Mouse (Mus musculus) layer of hippocampus, adult 2 months (tissue): ENCODE measurements around the gene Rprd1b. TPM values are rescaled to one million over a fixed set of nuclear protein-coding genes. Genes with fewer than 3 reads are reported as not detected.

Source experiments
- DNase-seq, 2 experiments: peaks; one replicate each; pipeline ENCODE4 v3.0.0; 2022; ENCODE audit warnings: low spot score in 2 of 2
- H3K27ac ChIP-seq: fragments of 200-600 bp; 2 replicates; pipeline ENCODE4 v1.8.1; 2022
- H3K4me3 ChIP-seq: fragments of 200-600 bp; 2 replicates; pipeline ENCODE4 v1.8.1; 2022; ENCODE audit warnings: mild to moderate bottlenecking
- CTCF ChIP-seq: fragments of 200-600 bp; conservative IDR thresholded peaks from 2 replicates; pipeline ENCODE4 v1.8.1; 2022; ENCODE audit warnings: antibody characterized with exemption, mild to moderate bottlenecking, moderate library complexity
- total RNA-seq, 2 experiments: library from RNA; stranded (reverse); gene quantifications; 2 replicates each; pipeline ENCODE4 v1.2.3; 2021

The Rprd1b gene
- total RNA-seq, 2 experiments from 2014 or later = 48.9 to 57.2 TPM

DNA sequence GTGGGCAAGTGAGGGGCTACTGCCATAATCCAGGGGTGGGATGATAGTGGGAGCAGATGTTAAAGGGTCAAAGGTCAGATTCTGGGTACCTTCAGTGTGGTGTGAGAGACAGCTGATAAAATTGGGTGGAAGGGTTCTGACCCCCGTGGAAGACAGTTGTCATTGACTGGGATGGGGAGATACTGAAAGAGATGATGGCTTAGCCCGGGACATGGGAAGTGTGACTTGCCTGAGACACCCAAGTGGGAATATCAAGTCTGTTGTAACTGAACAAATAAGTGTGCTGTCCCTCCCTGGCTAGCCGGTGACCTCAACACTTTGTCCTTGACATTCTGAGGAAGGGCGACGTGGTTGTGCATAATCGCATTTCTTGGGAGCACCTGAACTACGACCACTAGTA is 141.5 kb downstream of the Rprd1b start:
- DNase-seq = no peak
- no peak overlapping the region for H3K4me3 ChIP-seq
- no peak for TF ChIP-seq CTCF
- H3K27ac ChIP-seq = no peak overlapping the region

DNA sequence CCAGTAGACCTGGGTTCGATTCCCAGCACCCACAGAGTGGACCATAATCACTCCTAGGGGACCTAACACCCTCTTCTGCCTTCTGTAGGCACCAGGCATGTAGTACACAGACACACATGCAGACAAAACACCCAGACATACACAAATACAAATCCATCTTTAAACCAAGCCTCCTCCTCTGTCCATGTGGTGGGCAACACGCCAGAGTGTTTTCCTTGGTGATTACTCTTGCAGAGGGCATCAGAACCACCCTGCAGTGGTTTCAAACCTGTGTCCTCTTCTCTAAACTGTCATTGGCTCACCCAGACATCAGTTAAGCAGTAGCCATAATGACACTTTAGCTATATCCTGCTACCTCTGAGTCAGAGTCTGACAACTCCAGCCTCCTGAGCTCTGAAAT is 142.1 kb downstream of the Rprd1b start:
- DNase-seq = no peak

DNA sequence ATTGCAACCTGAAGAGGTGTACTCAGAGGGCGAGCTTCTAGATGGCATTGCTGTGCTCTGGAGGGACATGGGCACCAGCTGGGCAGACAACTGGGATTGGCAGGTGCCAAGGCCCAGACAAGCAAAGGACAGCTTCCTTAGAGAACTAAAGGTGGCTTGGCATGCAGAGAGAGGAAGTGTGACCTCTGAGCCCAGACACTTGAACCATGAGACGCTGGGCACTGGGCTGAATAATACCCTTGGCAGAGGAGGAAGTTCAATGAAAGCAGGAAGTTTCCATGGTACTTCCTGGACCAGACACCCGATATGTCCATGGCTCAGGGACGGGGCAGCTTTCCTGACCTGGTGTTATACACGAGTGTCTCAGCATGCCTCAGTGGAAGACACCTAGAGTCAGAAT is 146.1 kb downstream of the Rprd1b start:
- peak in 1 of 2 experiments; percentile 11 for DNase-seq
- TF ChIP-seq CTCF = no peak
- Histone ChIP-seq H3K4me3 (no peak overlapping the region), H3K27ac (0 out of 2 replicates have a peak overlapping the region, but pooled peaks have one; percentile 23)

More for the DNA sequence above, 142.1 kb downstream of the Rprd1b start:
- no peak overlapping the region for H3K27ac ChIP-seq
- TF ChIP-seq CTCF = no peak
- no peak overlapping the region for H3K4me3 ChIP-seq

DNA sequence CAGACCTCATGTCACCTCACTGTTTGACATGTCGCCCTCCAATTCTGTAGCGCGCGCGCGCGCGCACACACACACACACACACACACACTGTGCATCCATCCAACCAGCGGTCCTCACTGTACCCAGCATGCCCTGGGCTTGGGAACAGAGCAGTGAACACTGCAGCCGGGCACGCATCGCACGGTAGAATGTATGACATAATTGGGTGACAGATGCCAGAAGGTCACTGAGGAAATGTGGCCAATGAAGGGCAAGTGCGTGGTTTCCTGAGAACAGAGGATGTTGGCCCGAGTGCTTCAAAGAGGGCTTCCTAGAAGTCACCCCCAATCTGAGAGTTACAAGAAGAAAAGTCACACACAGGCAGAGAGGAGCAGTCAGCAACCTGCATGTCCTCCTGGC is 146.7 kb downstream of the Rprd1b start:
- no peak for DNase-seq
- H3K4me3 ChIP-seq = no peak overlapping the region
- TF ChIP-seq CTCF = no peak
- H3K27ac ChIP-seq = no peak overlapping the region; the same call in 1 of the 2 replicates

DNA sequence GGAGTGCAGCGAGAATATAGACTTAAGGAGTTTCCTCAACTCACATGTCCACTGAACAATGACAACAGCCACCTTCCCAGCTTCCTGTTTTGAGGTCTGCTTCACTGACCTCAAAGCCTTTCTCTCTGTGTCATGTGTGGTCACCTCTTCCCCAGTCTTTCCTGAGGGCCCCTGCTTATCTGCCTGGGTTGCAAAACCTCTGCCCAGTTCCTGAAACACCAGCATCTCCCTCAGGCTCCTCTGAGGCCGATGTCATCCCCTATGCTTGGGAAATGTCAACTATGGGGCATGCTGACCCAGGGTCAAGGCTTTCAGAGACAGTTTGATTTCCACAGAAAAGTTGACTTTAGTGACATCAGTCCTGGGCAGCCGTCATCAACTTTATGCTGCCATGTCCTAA is 147.1 kb downstream of the Rprd1b start:
- no peak for TF ChIP-seq CTCF
- DNase-seq = no peak
- H3K27ac ChIP-seq = no peak overlapping the region; the same call in 1 of the 2 replicates
- no peak overlapping the region for H3K4me3 ChIP-seq

DNA sequence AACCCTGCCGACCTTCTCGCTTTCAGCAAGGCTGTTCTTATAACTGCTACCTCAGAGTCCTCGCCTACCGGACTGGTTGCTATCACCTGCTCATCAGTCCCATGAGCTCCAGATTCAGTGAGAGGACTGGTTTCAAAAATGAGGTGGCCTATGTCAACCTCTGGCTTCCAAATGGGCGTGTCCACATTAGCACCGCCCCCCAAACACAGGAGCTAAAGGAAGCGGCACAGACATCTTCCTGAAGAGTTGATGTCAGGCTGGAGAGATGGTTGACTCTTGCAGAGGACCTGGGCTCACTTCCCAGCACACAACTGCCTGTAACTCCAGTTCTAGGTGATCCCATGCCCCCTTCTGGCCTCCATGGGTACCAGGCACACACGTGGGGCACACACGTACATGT is 148.5 kb downstream of the Rprd1b start:
- Histone ChIP-seq H3K27ac (no peak overlapping the region), H3K4me3 (no peak overlapping the region)
- DNase-seq = no peak
- no peak for TF ChIP-seq CTCF

DNA sequence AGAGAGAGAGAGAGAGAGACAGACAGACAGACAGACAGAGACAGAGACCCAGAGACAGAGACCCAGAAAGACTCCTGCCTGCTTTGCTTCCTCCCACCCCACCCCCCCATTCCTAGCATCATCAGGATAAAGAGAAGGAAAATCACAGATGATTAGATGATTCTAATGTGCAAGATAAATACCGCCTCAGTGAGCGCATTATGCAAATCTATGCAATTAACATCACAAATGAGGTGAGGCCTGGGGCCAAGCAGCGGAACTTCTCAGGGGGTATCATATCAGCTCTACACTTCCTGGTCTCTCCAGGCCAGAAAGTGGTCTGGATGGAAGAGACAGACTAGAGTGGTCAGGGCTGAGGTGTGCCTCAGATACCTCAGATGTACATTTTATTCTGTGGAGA is 149.3 kb downstream of the Rprd1b start:
- no peak for TF ChIP-seq CTCF
- H3K27ac ChIP-seq = no peak overlapping the region
- no peak for DNase-seq
- H3K4me3 ChIP-seq = no peak overlapping the region

DNA sequence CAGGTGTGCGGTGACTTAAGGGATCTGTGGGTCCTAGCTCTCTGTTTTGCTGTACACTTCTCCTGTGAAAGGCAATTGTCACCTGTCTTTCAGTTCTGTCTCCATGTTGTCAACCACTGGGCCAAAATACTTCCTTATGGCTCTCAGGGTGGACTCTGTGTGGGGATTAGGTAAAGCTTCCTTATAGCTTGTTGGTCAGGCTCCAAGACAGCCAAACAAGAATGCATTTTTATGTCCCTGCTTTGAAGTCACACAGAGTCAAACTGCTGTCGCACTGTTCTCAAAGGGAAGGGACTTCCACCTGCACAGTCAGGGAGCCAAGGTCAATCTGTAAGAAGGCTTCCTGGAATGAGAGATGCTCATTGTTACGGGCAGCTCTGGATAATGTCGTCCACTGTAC is 149.8 kb downstream of the Rprd1b start:
- no peak overlapping the region for H3K4me3 ChIP-seq
- no peak overlapping the region for H3K27ac ChIP-seq
- TF ChIP-seq CTCF = no peak
- DNase-seq = no peak

DNA sequence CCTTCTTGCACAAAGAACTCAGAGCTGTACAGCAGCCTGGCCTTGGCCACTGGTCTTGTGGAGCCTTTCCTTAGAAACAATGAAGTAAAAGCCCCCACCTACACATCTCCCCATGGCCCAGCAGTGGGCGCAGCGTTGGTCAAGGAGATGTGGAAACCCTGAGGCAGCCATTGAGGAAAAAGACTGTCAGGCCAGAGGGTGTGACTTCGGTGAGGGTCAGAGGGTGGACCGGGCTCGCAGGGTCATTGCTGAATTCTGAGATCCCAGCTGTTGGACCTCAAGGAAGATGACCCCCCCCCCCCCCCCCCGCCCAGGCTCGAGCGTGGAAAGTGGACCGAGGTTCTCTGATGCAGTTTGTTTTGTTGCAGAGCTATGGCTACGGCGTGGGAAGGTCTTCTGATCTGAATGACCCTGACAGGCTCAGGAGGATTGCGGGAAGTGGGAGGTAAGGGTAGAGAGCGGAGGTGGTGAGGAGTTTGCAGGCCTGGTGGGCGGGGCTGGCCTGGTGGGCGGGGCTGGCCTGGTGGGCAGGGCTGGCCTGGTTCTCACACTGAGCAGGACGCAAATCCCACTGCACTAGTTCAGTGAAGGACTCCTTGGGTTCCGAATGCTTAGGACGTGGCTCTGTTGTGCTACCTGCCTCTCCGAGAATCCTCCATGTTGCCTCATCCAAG is 150.5 kb downstream of the Rprd1b start:
- no peak for DNase-seq
- H3K27ac ChIP-seq = no peak overlapping the region
- peak overlapping the region; percentile 24; the same call in 1 of the 2 replicates for H3K4me3 ChIP-seq
- no peak for TF ChIP-seq CTCF

DNA sequence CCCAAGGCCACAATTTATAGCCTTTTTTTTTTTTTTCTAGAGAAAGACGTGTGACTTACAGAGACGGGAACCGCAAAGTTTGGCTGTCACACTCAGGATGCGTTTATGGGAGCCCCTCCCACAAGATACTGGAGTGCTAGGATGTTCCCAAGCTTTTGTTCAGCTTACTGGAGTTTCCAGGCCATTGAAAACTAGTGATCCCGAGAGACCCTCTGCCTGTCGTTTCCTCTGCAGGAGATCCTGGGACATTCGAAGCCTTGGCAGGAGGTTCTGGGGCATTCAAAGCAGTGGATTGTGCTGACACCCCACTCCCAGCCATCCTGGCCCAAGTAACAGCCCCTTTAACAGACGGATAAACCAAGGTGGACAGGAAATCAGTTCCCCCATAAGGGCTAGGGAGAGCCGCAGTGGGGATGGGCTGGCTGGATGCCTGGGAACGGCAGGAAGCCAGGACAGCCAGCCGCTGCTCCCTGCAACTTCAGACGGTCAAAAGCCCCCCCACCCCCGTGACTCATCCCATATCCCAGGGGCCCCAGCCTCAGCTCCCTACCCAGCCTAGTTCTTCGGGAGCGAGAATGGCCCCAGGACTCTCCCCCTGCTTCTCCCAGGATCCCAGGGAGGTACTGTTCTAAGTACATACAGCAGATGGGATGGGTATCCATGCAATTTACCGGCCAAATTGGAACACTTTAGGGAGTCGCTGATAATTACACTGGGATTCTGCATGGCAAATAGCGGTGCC is 151.2 kb downstream of the Rprd1b start:
- DNase-seq = no peak
- peak overlapping the region; percentile 24; the same call in 1 of the 2 replicates for H3K4me3 ChIP-seq
- TF ChIP-seq CTCF = no peak
- no peak overlapping the region for H3K27ac ChIP-seq

DNA sequence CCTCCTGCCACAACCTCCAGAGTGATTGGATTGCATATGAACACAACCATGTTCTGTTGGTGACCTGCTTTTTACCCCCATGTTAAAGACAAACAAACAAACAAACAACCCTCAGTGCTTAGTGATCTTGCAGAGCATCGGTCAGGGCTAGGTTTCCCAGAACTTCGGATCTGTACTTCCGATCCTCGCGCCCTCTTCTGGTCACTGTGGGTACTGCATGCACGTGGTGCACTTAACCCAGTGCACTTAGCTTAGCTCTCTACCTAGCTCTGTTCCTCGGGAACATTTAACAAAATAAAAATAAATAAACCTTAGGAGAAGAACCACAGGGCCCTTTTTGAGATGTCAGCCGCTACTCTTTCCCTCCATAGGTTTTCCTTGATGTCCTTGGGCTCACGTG is 152.5 kb downstream of the Rprd1b start:
- H3K4me3 ChIP-seq = no peak overlapping the region
- H3K27ac ChIP-seq = no peak overlapping the region
- peak in 1 of 2 experiments; percentile 44 for DNase-seq
- TF ChIP-seq CTCF = peak; percentile 81

Other genes starting within 250 kb of the Rprd1b start
- gene Vstm2l, start 113.8 kb upstream of the Rprd1b start, total RNA-seq = 100 to 1,000 TPM; 110 to 112 TPM
- 10 to 100 TPM; 21.1 to 23.6 TPM for gene Tti1, start 64 bp upstream of the Rprd1b start, total RNA-seq
- gene Tgm2, start 117.9 kb downstream of the Rprd1b start, total RNA-seq = 10 to 100 TPM in 1 of 2 experiments, 1 to 10 TPM in 1; 9.8 to 14.0 TPM
- 1 to 10 TPM; 4.1 to 4.4 TPM for gene D630003M21Rik, start 200.7 kb downstream of the Rprd1b start, total RNA-seq
- gene Bpi, start 229.6 kb downstream of the Rprd1b start, total RNA-seq = not detected